Mouse (Mus musculus): Measurements from ENCODE around the gene Hoxa2. TPM values are rescaled to one million over a fixed set of nuclear protein-coding genes. Genes with fewer than 3 reads are reported as not detected.

The Hoxa2 gene
- not detected for polyA plus RNA-seq (2017; shearing (Covaris generic))

GRCm38 (mm10) chr6:52164626-52165440 lies at the start of gene Hoxa2:
Gene Hoxa2 (minus strand): TSS chr6:52164831.

DNA sequence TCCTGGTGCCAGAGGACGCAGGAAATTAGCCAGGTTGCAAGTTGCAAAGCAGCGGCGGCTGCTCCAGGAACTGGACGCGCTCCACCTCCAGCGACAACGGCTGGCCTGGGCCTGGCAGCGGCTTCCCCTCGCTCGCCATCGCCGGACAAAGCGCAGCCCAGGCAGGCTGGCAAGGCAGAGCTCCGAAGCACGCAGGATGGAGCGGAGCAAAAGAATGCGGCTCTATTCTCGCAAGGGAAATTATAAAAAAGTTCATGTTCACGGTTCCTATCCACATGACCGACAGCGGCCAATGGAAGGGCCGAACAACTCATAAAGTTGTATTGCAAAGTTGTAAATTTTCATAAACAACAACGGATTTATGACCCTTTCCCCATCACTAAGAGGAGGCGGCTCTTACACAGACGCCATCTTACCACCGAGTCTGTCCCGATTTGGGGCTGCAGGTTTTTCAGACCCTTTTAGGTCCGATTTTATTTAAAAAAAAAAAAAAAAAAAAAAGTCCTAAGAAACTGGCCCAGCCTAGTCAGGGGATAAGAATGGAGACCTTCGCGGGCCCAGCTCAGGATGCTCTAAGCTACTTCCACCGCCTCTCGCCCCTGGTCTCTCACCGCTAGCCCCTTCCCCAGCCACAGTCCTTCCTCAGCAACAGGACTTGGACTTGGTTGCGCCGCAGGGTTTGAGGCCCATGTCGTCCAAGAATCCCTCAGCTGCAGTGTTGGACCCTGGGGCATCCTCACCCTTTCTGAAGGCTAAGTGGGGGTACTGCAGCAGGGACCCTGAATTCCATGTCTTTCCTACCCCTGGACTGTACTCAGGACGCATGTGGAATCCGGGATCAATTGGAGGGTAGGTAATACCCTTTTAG lies 48.7 kb upstream of the Hoxa2 start, which contains the start of the genes Hoxa3 and Gm28308:
Gene Hoxa3, minus strand, starts transcription at position 218 of the 868 bp plus-strand sequence.
Gene Gm28308, minus strand, starts transcription at position 221 of the 868 bp plus-strand sequence.

DNA sequence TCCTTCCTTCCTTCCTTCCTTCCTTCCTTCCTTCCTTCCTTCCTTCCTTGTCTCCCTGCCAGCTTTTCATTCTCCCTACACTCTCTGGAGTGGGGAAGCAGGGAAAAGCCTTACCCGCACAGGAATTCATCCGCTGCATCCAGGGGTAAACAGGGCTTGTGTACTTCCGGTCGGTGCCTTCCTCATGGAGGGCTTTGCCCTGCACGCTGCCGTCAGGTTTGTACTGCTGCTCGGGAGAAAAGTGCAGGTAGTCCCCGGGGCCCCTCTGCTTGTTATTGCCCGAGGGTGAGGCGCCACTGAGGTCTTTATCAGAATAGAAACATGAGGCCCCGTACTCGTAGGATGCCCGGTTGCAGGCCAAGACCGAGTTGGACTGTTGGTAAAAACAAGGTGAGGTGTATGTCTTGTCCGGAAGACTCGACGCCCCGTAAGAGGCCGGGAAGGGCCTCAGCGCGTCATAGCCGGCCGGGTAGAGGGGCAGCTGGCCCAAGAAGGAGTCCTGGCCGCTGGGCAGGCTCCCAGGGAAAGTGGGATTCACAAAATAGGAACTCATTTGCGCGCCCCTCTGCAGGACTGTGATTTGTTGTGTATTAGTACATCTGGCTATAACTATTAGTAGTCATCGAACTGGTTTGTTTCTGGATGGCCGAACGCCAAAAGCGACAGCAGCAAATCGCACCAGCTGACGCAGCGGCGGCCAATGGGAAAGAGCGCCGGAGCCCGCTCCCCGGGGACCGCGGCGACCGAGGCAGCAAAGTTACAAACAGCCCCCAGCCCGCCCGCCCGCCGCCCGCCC lies 43.6 kb upstream of the Hoxa2 start, which contains the start of gene Hoxa6:
Gene Hoxa6, minus strand, starts transcription at position 651 of the 796 bp plus-strand sequence.

GRCm38 (mm10) chr6:52204050-52204752 lies 39.6 kb upstream of the Hoxa2 start, which contains the start of gene Hoxa5:
Gene Hoxa5 (minus strand): TSS chr6:52204587.

DNA sequence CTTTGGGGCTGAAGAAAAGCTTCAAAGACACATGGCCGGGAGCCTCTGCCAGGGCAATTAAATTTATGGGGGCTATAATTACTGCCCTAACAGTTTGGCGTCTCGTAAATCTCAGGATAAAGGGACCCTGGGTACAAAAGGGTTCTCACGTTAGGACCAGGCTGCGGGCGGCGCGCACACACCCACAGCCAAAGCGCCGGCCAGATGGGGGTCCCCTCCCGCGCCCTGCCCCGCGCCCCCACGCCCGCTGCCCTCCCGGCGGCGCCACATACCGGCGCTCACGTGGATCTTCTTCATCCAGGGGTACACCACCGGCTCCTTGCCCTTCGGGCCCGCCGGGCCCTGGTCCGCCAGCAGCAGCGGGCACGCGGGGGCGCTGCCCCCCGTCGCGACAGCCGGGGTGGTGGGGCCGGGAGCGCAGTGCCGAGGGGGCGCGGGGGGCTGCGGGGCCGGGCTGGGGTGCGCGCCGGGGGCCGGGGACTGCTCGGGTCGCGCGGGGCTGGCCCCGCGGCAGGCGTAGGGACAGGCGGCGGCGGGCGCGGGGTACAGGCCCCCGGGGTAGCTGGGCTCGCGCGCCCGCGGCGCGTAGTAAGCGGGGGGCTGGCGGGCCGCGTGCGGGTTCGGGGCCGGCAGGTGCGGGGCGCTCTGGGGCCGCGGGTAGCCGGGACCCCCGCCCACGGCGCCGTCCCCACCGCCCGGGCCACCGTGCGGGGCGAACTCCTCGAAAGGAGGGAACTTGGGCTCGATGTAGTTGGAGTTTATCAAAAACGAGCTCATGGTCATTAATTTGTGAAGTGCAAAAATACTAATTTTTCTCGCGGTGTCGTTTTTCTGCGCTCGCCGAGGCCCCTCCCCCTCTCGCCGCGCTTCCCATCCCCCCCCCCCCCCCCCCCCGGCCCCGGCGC lies 26.5 kb upstream of the Hoxa2 start, which contains the start of gene Hoxa4:
Gene Hoxa4, minus strand, starts transcription at position 848 of the 905 bp plus-strand sequence.

DNA sequence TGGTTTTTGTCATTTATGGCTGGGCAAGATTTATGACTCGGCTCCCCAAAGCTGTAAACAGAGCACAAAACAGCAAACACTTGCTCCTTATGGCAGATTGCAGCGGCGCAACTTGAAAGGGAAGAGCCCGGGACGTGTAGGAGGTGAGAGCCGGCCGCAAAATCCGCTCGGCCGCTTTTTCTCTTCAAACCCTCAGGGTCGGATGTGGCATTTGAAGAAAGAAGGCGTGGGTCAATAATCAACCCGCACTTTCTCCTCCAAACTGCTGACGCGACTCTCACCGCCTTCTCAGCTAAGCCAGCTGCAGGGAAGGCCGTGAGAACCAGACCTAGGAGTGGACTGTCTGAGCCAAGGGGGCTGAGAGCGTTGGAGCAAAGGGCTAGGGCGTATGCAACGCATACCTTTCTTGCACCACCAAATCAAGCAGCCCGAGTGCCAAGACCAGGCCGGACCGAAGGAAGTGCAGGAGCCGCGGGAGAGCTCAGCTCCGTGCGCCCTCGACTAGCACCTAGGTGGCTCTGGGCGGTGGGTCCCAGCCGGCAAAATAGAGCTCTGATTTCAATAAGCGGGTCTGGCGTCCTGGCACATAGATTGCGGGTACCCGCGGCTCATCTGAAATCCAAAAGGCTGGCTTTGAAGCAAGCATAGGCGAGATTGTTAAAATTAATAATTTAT lies 12.6 kb upstream of the Hoxa2 start, which contains the start of gene 5730596B20Rik:
Gene 5730596B20Rik, plus strand, starts transcription at position 438 of the 675 bp plus-strand sequence.

GRCm38 (mm10) chr6:52158276-52159051 lies 6.2 kb downstream of the Hoxa2 start, which contains the start of gene Hoxa1:
Gene Hoxa1 (minus strand): TSS chr6:52158317.

Other genes starting within 250 kb of the Hoxa2 start
- 27.1 TPM for gene Skap2, start 152.3 kb downstream of the Hoxa2 start, polyA plus RNA-seq (2017; shearing (Covaris generic))
- gene Hoxa1, start 6.5 kb downstream of the Hoxa2 start, polyA plus RNA-seq (2017; shearing (Covaris generic)) = not detected
- gene 5730596B20Rik, start 12.7 kb upstream of the Hoxa2 start, polyA plus RNA-seq (2017; shearing (Covaris generic)) = not detected
- gene Hoxa4, start 26.9 kb upstream of the Hoxa2 start, polyA plus RNA-seq (2017; shearing (Covaris generic)) = not detected
- gene Hoxa5, start 39.8 kb upstream of the Hoxa2 start, polyA plus RNA-seq (2017; shearing (Covaris generic)) = not detected
- gene Hoxa6, start 43.9 kb upstream of the Hoxa2 start, polyA plus RNA-seq (2017; shearing (Covaris generic)) = not detected
- gene Hoxa3, start 48.5 kb upstream of the Hoxa2 start, polyA plus RNA-seq (2017; shearing (Covaris generic)) = not detected
- not detected for gene Gm28308, start 48.5 kb upstream of the Hoxa2 start, polyA plus RNA-seq (2017; shearing (Covaris generic))
- gene Hoxa7, start 57.0 kb upstream of the Hoxa2 start, polyA plus RNA-seq (2017; shearing (Covaris generic)) = not detected
- gene Hoxa9, start 66.3 kb upstream of the Hoxa2 start, polyA plus RNA-seq (2017; shearing (Covaris generic)) = not detected
- gene Hoxa10, start 76.0 kb upstream of the Hoxa2 start, polyA plus RNA-seq (2017; shearing (Covaris generic)) = not detected
- gene Hoxa11, start 81.0 kb upstream of the Hoxa2 start, polyA plus RNA-seq (2017; shearing (Covaris generic)) = not detected
- gene Hoxa13, start 96.0 kb upstream of the Hoxa2 start, polyA plus RNA-seq (2017; shearing (Covaris generic)) = not detected
- gene Evx1, start 148.7 kb upstream of the Hoxa2 start, polyA plus RNA-seq (2017; shearing (Covaris generic)) = not detected

Measured in activated CD4-positive, CD25-positive, alpha-beta regulatory T cell, adult 9 weeks (primary cell).